Mouse (Mus musculus): ENCODE measurements around the gene Tmem87a.

Gene Tmem87a

GRCm38 (mm10) chr2:120403986-120404822 lies at the start of gene Tmem87a:
Gene Tmem87a (minus strand): TSS chr2:120404113.
- DNase-seq, result peak; percentile 97

DNA sequence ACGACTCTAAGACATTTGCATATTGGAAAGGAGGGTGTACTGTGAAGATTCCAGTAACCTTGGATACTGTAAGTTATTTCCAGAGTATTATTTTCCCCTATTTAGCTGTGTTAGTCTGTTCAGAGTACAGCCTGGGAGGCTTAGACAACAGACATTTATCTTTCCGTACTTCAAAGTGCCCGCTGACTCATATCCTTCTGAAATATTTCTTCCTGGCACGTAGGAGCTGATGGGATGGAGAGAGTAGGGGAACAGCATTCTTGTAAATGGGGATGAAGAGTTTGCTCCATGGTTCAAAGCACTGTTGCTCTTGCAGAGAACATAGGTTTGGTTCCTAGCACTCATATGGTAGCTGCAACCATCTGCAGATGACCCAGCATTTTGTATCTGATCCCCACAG lies 48.7 kb upstream of the Tmem87a start:
- DNase-seq, result no peak

GRCm38 (mm10) chr2:120450724-120451123 lies 46.8 kb upstream of the Tmem87a start:
- no peak for DNase-seq

DNA sequence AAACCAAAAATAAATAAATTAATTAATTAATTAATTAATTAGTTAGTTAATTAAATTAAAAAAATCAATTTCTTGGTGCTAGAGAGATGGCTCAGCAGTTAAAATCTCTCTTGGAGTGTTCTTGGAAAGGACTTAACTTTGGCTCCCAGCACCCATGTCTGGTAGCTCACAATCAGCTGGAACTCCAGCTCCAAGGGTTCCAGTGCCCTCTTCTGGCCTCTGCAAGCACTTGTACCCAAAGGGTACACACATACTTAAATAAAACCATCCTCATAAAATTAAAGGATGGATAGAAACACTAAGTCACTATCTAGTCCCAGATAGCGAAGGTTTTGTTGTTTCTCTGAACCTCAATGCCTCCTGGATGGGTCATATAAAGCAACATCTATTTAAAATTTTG lies 43.4 kb upstream of the Tmem87a start:
- no peak for DNase-seq

- no peak for DNase-seq
Observed at GRCm38 (mm10) chr2:120446373-120446772, 42.5 kb upstream of the Tmem87a start.

DNA sequence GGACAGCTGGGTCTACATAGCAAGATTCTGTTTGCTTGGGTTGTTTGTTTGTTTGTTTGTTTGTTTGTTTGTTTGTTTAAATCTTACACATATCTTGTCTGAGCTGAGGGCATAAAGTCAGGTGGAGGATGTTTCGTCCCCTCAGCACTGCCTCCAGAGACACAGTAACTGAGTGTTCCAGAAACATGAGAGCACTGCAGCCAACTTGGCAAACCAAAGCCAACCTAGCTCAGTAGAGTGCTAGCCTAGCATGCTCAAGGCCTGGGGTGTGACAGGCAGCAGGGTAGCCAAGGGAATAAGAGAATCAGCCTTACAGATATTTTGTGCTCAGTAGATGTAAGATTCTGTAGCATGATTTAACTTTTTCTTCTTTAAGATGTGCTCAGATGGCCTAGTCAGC lies 40.6 kb upstream of the Tmem87a start:
- no peak for DNase-seq

- no peak for DNase-seq
Observed at GRCm38 (mm10) chr2:120424386-120424785, 20.5 kb upstream of the Tmem87a start.

GRCm38 (mm10) chr2:120414738-120415414 lies 11.0 kb upstream of the Tmem87a start:
- DNase-seq, result no peak

DNA sequence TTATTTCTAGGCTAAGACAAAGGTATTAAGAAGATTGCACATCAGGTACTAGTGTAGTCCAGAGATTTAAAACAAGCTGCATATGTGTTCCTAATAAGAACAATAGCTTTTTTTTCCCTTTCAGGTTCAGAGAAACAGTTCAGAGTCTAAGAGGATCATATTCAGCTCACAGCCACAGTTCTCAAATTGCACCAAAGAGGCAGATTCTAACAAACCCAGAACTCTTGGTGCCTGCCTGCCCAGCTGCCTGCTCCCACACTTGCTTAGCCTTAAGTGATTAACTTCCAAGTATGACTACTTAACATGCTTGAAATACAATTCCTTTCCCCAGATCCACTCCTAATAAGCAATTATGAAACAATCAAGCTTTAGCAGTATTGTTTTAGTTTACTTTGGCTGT lies 10.2 kb upstream of the Tmem87a start:
- no peak for DNase-seq

- DNase-seq, result no peak
Observed at GRCm38 (mm10) chr2:120411096-120411628, 7.2 kb upstream of the Tmem87a start.

DNA sequence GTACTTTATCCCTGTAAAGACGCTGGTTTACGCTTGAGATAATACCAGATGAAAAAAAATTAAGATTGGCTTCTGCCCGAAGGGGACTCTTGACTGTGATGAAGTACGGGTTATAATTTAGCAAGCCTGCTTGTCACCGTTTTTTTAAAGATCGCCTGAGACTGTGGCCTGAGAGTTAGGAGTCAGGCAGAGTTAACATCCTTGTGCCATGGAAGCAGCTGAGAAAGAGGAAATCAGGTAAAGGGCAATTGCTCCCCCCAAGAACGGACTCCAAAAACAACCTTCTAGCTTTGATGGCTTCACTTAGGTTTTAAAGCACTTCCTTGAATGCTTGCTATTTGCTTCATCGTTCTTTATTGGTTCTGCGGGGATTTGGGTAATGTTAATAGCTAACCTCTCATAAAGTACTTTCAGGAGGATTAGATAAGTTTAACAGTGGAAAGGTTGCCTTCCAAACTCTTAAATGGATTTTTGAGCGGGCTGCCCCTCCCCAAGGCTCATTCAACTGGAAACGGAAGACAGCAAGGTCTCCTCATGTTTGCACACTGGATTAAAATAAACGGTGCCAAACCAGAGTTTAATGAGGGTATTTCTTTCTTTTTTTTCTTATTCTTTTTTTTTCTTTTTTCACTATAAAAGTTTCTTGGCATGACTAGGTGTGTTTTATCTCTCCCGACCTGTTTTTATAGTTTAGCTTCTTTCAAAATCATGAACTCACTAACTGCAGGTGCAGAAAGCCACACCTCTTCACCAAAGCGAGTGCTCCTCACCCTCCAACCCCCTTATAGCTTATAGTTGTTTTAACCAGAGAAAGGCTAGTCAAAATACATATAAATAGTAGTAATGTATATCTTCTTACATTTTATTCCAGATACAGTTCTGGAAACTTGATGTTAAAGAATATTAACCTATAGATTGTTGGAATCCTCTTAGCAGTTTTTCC lies 1.2 kb upstream of the Tmem87a start:
- no peak for DNase-seq

- DNase-seq, result peak; percentile 80
Observed at GRCm38 (mm10) chr2:120403653-120403985, 294 bp downstream of the Tmem87a start, which contains the start of gene Ganc. Gene Ganc (plus strand): TSS chr2:120403896.

DNA sequence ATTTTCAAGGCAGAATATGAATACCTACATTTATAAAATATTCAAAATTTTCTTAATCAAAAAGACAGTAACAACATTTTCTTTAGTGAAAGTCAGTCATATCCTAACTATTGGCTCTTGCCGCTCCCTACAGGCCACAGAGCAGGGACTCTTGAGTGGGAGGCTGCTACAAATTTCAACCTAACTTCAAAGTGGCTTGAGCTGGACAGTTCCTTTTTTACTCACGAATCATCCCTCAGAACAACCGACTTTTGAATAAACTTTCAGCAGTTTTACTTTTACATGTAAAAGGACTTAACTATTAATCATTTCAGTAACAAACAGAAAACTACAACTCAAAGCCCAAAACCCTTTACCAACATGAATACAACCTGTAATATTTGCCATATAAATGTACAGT lies 1.1 kb downstream of the Tmem87a start:
- DNase-seq, result no peak

GRCm38 (mm10) chr2:120397951-120398350 lies 6.0 kb downstream of the Tmem87a start:
- DNase-seq, result no peak

DNA sequence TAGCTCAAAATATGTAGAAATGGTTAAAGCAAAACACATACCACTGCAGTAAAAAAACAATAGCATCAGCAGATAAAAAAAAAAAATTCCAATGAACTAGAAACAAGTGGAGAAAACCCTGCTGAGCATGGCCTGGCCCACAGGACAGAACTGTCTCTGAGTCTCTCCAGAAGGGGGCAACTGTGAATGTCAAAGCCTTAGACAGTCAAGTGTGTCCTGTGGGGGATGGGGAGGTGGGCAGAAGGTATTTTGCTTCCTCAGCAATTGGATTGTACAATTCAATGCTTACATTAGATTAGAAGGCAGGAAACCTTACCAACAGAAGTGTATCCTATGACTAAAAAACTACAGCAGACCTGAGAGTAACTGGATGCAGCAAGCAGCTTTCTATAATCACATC lies 11.5 kb downstream of the Tmem87a start:
- peak; percentile 5 for DNase-seq

DNA sequence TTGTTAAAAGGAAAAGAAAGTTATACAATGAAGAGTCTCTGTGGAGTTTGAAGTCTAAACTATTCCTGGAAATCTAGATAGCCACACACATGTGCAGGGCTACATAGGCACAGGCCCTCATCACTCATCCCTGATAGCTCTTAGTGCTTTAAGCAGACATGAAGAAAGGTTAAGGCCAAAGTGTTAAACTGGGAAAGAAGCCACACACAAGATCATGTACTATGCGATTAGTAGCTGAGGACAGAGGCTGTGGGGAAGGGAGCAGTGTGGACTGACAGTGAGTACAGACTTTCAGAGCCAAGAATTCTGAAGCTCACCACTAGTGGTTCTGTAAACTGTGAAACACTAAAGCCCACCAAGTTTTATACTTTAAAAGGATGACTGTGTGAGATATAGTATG lies 13.0 kb downstream of the Tmem87a start:
- DNase-seq, result no peak

GRCm38 (mm10) chr2:120389376-120389775 lies 14.5 kb downstream of the Tmem87a start:
- DNase-seq, result no peak

- DNase-seq, result no peak
Observed at GRCm38 (mm10) chr2:120387291-120387690, 16.6 kb downstream of the Tmem87a start.

DNA sequence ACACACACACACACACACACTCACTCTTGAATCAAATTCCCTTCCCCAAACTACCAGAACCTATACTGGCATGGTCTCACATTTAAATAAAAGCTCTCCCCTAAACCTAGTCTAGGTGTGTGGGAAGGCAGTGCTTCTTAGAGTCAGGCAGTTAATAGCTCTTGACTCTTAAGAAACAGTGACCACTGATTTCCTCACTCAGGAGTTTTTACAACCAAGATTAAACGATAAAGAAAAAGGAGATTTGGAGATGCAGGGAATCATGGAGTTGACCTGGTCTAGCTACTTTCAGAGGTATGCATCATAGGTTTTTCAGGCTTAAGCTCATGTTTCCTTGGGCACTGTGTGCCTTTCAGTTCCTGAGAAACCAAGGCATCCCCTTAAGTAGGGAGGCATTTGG lies 17.6 kb downstream of the Tmem87a start:
- DNase-seq, result no peak

GRCm38 (mm10) chr2:120373858-120374257 lies 30.1 kb downstream of the Tmem87a start:
- no peak for DNase-seq

GRCm38 (mm10) chr2:120367416-120368207 lies 36.3 kb downstream of the Tmem87a start:
- DNase-seq, result no peak

- no peak for DNase-seq
Observed at GRCm38 (mm10) chr2:120366501-120366900, 37.4 kb downstream of the Tmem87a start.

Measured in embryo, embryonic 11 days (tissue).